Mouse (Mus musculus) limb, embryonic 14.5 days (tissue): ENCODE results near the gene U2af2. TPM values are rescaled to one million over a fixed set of nuclear protein-coding genes. Genes with fewer than 3 reads are reported as not detected.

Source experiments
- ATAC-seq: fragments of 200-750 bp; cut with Nextera tagmentation; 2 replicates; pipeline ENCODE4 v1.8.0; 2017; ENCODE audit warnings: low read depth, moderate number of reproducible peaks, moderate TSS enrichment; ENCODE audit not compliant: low FRiP score
- DNase-seq: peaks from one replicate; pipeline ENCODE4 v3.0.0-alpha.2; 2015; ENCODE audit warnings: low spot score
- H3K27ac ChIP-seq: fragments of 300-500 bp; sonication (generic); replicated peaks from 2 replicates; pipeline ENCODE4 v1.5.1; 2014; ENCODE audit warnings: low read depth, mild to moderate bottlenecking, low read length, moderate library complexity, mixed read lengths
- H3K27me3 ChIP-seq: fragments of 300-500 bp; sonication (generic); 2 replicates; pipeline ENCODE4 v1.6.1; 2014; ENCODE audit warnings: low read length, mixed read lengths; ENCODE audit not compliant: control insufficient read depth, insufficient read depth
- H3K36me3 ChIP-seq: fragments of 300-500 bp; sonication (generic); 2 replicates; pipeline ENCODE4 v1.6.1; 2014; ENCODE audit warnings: mild to moderate bottlenecking, low read length, moderate library complexity, mixed read lengths; ENCODE audit not compliant: control insufficient read depth, insufficient read depth
- H3K4me1 ChIP-seq: fragments of 300-500 bp; sonication (generic); 2 replicates; pipeline ENCODE4 v1.6.1; 2014; ENCODE audit warnings: antibody characterized with exemption, low read length, mixed read lengths; ENCODE audit not compliant: control insufficient read depth, insufficient read depth
- H3K4me2 ChIP-seq: fragments of 300-500 bp; sonication (generic); replicated peaks from 2 replicates; pipeline ENCODE4 v1.6.1; 2014; ENCODE audit warnings: low read depth, mild to moderate bottlenecking, low read length, moderate library complexity; ENCODE audit not compliant: severe bottlenecking
- H3K4me3 ChIP-seq: fragments of 300-500 bp; sonication (generic); replicated peaks from 2 replicates; pipeline ENCODE4 v1.5.1; 2014; ENCODE audit warnings: low read length
- H3K9ac ChIP-seq: fragments of 300-500 bp; sonication (generic); 2 replicates; pipeline ENCODE4 v1.6.1; 2014; ENCODE audit warnings: mild to moderate bottlenecking, low read depth, low read length, moderate library complexity; ENCODE audit not compliant: severe bottlenecking
- H3K9me3 ChIP-seq: fragments of 300-500 bp; sonication (generic); 2 replicates; pipeline ENCODE4 v1.6.1; 2016; ENCODE audit warnings: low read length; ENCODE audit not compliant: control insufficient read depth
- POLR2A ChIP-seq: fragments of 200-500 bp; IDR thresholded peaks from 2 replicates; pipeline ENCODE4 v1.8.0; 2012; ENCODE audit warnings: inconsistent platforms, mild to moderate bottlenecking, moderate library complexity, borderline replicate concordance; ENCODE audit not compliant: insufficient read depth, insufficient read length; ENCODE audit errors: extremely low read depth
- WGBS: fragments of 180-500 bp; shearing (Covaris S2); extraction: QIAGEN DNeasy Blood & Tissue Kit; methylation state at CpG from one replicate; pipeline ENCODE4 v1.1.7; 2014; 5-methylcytosine and 5-hydroxymethylcytosine counted together
- polyA plus RNA-seq, 2 experiments: library from polyadenylated mRNA; depleted of rRNA in 1 of 2; stranded (reverse) in 1 of 2; unstranded in 1 of 2; fragments of >200 nt; fragmentation: Nextera tagmentation in 1 of 2; extraction: Ambion mirVana in 1 of 2; gene quantifications; 2 replicates each; pipeline versions ENCODE4 v1.2.1 to v1.2.3; 2012 to 2014

The U2af2 gene
- polyA plus RNA-seq, 2 experiments: 123 to 431 TPM

DNA sequence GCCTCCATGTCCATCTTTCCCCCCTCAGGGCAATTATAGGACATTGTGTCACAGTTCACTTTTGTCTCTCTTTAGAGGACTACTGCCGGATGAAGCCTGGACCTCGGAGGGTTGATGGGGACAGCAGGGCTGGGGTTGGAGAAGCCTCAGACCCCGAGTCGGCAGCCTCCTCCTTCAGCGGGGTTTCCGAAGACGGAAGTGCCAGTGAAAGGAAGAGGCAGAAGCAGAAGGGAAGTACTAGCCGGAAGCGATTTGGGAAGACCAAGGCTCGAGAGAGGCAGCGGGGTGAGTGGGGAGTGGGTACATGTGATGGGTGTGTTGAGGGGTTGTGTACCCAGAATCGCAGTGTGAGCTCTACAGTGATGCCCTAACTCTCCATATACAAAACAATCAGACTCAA, 2.5 kb upstream of the U2af2 start:
- no peak for ATAC-seq
- H3K4me2 ChIP-seq: no peak overlapping the region
- no peak overlapping the region for H3K27ac ChIP-seq
- no peak for DNase-seq
- no peak overlapping the region for H3K4me3 ChIP-seq
- H3K27me3 ChIP-seq: peaks cover 26% of the 10 kb centered on the region
- 92% methylated on average over 12 of the region's 12 CpGs for WGBS
- no peak for TF ChIP-seq POLR2A
- H3K36me3 ChIP-seq: no peaks in the 10 kb centered on the region
- peaks cover 24% of the 10 kb centered on the region for H3K4me1 ChIP-seq
- no peak overlapping the region for H3K9ac ChIP-seq
- H3K9me3 ChIP-seq: no peaks in the 10 kb centered on the region

DNA sequence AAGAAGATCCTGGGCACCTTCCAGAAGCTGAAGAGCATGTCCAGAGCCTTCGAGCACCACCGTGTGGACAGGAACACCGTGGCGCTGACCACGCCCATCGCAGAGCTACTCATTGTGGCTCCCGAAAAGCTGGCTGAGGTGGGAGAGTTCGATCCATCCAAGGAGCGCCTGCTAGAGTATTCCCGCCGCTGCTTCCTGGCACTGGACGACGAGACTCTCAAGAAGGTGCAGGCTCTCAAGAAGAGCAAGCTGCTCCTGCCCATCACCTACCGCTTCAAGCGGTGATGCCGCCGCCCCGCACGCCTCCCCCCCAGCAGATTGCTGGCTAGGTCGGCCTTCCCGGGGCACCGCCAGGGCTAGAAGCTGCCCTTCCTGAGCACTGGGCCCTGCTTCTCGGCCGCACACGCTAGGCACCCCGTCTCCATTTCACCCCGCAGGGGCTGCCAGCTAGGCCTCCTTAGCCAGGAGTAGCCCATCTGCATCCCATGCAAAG, 1.7 kb upstream of the U2af2 start:
- ATAC-seq (no peak), DNase-seq (peak; percentile 86)
- WGBS: 3% methylated on average over 24 of the region's 27 CpGs
- peak overlapping the region; percentile 83 for H3K9ac ChIP-seq
- 0 out of 2 replicates have a peak, but pooled peaks cover under 1% of the 10 kb centered on the region for H3K36me3 ChIP-seq
- H3K4me2 ChIP-seq: peak overlapping the region; percentile 82
- H3K27ac ChIP-seq: peak overlapping the region; percentile 96
- peaks cover 24% of the 10 kb centered on the region for H3K4me1 ChIP-seq
- H3K27me3 ChIP-seq: peaks cover 18% of the 10 kb centered on the region
- H3K9me3 ChIP-seq: no peaks in the 10 kb centered on the region
- TF ChIP-seq POLR2A: no peak
- H3K4me3 ChIP-seq: peak overlapping the region; percentile 64

DNA sequence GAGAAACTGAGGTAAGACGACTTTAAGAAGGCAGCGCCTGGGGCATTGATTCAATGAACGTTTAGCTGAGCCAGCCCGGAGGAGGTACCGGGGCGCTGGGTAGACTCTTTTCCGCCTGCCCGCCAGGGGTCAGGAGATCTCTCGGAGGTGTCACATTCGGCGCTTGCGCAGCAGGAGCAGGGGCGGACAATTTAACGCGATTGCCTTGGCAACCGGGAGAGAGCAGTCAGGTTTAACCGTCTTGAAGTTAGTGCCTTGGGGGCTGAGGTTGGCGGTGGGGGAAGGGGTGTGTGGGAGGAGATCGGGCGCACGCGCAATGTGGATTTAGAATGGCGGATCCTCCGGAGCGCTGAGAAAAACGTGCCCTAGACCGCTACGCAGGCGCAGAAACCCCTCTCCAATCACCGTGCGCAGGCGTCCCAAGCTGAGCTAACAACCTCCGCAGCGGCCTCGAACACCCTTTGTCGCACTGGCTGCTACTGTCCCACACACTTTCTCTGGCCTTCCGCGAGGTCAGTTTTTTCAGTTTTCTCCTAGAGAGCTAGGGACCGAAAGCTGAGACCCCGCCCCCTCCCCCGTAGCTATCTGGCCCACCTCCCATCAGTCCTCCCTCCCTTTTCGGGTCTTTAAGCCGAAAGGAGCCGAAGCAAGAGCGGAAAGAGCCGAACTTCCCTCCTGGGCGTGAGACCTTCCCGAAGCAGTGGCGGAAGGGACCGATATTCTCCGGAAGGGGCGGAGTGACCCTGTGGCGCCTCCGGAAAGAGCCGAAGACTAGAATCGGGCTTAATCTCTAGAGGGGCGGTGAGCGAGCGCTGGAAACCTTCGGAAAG, 784 bp upstream of the U2af2 start:
- peaks cover 21% of the 10 kb centered on the region for H3K4me1 ChIP-seq
- 2% methylated on average over 58 of the region's 60 CpGs for WGBS
- H3K27me3 ChIP-seq: peaks cover 9% of the 10 kb centered on the region; the same call in 1 of the 2 replicates
- H3K27ac ChIP-seq: peak overlapping the region; percentile 96
- DNase-seq (peak; percentile 99), ATAC-seq (peak; percentile 88)
- H3K9me3 ChIP-seq: no peaks in the 10 kb centered on the region
- peaks cover 9% of the 10 kb centered on the region for H3K36me3 ChIP-seq
- no peak; the same call in 1 of the 2 replicates for TF ChIP-seq POLR2A
- H3K4me3 ChIP-seq: peak overlapping the region; percentile 64
- peak overlapping the region; percentile 82 for H3K4me2 ChIP-seq
- H3K9ac ChIP-seq: peak overlapping the region; percentile 83

DNA sequence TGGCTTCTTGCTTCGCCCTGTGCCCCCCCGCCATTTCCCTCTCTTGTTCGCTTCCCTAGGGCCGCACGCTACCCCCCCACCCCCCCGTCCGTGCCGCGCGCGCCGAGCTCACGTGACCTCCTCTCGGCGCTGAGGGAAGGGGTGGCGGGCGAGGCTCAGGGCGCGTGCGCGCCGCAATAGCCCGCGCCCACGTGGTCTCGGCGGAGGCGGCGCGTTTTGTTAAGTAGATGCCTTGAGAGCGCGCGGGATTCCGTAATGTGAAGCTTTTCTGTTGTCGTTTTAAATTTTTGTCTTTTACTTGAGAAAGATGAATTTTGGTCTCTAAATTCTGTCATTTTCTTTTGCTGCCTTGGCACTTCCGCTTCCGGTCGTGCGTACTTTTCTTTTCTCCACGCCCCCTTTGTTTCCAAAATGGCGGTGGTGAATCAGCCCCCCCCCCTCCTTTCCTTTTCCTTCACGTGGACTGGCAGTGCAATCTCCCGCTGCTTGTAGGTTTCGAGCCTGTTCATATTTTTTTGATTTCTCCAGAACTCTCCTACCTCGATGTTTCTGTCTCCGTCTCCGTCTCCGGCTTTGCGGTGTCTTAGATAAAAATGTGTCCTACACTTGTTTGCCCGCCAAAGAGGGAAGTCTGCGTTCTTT, 538 bp downstream of the U2af2 start:
- H3K27me3 ChIP-seq: no peaks in the 10 kb centered on the region
- ATAC-seq (peak; percentile 58), DNase-seq (peak; percentile 86)
- peak overlapping the region; percentile 96 for H3K27ac ChIP-seq
- H3K9me3 ChIP-seq: no peaks in the 10 kb centered on the region
- peaks cover 17% of the 10 kb centered on the region for H3K4me1 ChIP-seq
- TF ChIP-seq POLR2A: no peak
- H3K36me3 ChIP-seq: peaks cover 22% of the 10 kb centered on the region
- peak overlapping the region; percentile 64 for H3K4me3 ChIP-seq
- peak overlapping the region; percentile 83 for H3K9ac ChIP-seq
- WGBS: under 1% methylated on average over 46 of the region's 51 CpGs
- H3K4me2 ChIP-seq: peak overlapping the region; percentile 78

DNA sequence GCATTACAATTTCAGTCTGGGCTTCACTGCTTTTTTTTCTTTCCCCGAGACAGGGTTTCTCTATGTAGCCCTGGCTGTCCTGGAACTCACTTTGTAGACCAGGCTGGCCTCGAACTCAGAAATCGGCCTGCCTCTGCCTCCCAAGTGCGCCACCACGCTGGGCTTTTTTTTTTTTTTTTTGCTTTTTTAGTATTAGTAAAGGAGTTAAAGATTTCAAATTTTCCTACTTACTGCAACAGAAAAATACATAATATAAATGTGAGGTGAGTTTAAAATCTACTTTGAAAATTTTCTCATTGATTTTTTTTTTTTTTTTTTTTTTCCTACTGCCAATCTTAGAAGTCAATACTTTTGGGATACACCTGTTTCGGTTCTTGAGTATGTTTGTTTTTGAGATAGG, 2.9 kb downstream of the U2af2 start:
- H3K4me2 ChIP-seq: no peak overlapping the region
- H3K27me3 ChIP-seq: no peaks in the 10 kb centered on the region
- peaks cover 14% of the 10 kb centered on the region for H3K4me1 ChIP-seq
- no peak overlapping the region for H3K27ac ChIP-seq
- DNase-seq (no peak), ATAC-seq (no peak)
- no peak for TF ChIP-seq POLR2A
- H3K4me3 ChIP-seq: no peak overlapping the region
- WGBS: 89% methylated on average over 6 of the region's 6 CpGs
- H3K9ac ChIP-seq: no peak overlapping the region
- H3K9me3 ChIP-seq: no peaks in the 10 kb centered on the region
- peaks cover 46% of the 10 kb centered on the region for H3K36me3 ChIP-seq
